Mouse (Mus musculus) MEL-GATA-1-ER (cell line): ENCODE results near the gene Il31ra.
A peak's percentile ranks its signal among the peaks of the same experiment; 100 is the strongest.

Source experiments
- DNase-seq: peaks from one replicate; pipeline ENCODE4 v3.0.0-alpha.2; 2012; ENCODE audit warnings: low read depth; ENCODE audit errors: extremely low read depth

Il31ra gene

DNA sequence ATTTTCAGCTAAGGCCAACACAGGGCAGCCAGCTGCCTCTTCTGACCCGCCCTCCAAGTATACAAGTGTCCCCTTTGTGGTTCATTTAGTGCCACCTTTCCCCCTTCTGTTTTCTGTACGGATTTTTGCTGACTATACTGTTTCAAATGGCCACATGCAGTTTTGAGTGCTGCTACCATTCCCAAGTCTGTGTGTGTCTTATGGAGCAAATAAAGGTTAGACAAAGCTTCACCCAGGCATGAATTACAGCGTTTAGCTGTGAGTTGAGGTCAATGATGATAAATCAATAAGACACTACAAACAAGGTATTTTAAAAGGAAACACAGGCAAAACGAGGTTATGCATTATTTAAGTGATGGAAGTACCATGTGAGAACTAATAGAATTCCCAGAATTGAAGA is 24.6 kb downstream of the Il31ra start:
- no peak for DNase-seq

DNA sequence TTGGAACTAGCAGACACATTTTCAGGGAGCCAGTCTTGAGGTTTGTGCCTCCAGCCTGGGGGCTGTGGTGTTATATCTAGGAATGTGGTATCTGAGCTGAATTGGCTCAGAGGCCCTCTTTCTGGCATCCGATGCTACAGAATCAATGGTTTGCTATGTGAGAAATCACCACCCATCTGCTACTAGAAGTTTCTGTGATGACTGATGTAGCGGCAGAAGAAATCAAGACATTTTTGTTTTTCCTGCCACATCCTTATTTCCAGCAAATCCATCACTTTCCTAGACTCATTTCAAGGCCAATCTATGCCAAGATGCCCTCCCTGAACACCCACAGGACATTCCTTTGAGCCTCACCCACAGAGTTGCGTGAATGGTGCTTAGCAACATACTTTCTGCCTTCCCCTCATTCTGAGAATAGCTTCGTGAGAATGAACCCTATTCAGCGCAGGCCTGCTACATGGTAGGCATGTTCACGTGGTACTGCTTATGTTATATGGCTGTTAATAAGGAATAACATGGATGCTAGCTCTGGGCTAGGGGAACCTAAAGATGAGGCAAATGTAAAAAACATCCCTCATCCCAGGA is 33.5 kb downstream of the Il31ra start:
- no peak for DNase-seq

DNA sequence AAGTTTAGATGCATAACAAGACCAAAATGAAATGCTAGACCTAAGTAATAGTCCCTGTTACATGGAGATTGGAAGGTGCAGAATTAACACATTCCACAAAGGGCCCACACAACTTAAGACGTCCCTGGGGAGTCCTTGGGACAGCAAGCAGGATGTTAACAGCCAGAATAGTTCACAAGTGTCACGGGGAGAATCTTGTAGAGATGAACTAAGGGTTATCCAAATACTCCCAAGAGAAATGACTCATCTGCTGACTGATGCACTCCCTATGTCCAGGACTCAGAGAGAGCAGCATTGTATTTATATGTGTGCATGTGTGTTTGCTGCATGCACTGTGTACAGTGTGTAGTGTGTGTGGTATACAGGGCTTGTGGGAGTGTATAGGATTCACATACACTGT is 37.7 kb downstream of the Il31ra start:
- no peak for DNase-seq

GRCm38 (mm10) chr13:112553304-112553703 is 40.9 kb downstream of the Il31ra start:
- no peak for DNase-seq

DNA sequence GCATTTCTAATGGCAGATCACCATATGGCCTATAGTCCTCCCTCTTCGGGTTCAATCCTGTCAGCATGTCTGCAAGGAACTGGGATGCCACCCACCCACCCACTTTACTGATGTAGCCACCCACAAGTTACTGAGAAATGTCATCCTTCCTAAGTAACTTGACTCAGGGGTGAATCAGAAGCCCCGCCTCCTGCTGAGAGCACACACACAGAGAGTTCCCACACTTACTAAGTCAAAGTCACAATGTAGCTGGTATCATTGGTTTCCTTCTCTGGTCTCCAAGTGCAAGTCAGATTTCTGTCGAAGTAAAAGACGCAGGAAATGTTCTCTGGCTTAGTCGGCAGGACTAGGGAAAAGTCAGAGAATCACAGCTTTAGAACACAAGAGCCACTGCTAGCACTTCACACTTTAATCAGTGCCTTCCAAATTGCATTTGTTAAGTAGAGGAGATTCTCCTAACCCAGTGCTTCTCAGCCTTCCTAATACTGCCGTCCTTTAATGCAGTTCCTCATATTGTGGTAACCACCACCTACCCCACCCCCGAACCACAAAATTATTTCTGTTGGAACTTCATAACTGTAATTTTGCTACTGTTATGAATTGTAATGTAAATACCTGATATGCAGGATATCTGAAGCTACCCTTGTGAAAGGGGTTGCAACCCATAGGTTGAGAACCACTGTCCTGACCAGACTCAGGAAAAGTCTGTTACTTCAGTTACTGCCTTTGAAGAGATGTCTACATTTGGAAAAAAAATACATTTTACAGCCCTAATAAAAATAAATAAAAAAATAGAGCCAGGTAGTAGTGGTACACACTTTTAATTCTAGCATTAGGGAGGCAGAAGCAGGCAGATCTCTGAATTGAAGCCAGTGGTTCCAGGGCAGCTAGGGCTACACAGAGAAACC is 42.3 kb downstream of the Il31ra start:
- DNase-seq: peak; percentile 24

GRCm38 (mm10) chr13:112541223-112541975 is 52.8 kb downstream of the Il31ra start:
- DNase-seq: no peak

GRCm38 (mm10) chr13:112540616-112541015 is 53.5 kb downstream of the Il31ra start:
- no peak for DNase-seq

GRCm38 (mm10) chr13:112537065-112537464 is 57.1 kb downstream of the Il31ra start:
- DNase-seq: no peak

DNA sequence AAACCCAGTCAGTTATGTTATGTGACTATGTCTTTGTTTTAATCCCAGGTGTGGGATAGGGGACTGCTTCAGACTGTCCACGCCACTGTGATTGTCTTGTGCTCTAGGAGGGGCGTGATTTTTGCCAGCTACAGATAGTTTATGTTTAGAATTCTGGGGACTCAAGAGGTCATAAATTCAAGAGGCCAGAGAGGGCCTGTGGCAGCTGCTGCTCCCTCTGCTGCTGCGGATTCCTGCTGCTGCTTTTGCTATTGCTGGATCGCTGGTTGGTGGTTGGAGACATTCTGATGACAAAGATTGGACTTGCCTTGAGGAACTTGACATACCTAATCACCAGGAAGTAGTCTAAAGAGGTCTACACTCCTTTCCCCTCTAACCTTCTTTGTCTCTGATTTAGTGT is 57.5 kb downstream of the Il31ra start:
- no peak for DNase-seq

GRCm38 (mm10) chr13:112533556-112533955 is 60.6 kb downstream of the Il31ra start:
- no peak for DNase-seq

DNA sequence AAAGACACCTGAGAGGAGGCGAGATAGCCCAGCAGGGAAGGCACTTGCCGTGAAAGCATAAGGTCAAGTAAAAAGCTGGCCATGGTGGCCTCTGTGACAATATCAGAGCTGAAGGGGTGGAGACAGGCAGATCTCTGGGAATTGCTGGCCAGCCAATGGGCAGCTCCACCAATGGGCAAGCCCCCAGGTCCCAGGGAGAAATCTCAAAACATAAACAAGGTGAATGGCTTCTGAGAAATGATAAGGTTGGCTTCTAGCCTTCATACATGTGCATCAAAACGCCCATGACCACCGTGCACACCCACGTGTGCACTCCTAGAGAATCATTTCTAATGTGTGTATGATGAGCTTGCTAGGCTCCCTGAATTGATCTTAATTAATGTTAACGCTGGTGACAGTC is 61.9 kb downstream of the Il31ra start:
- DNase-seq: no peak

GRCm38 (mm10) chr13:112529893-112530292 is 64.3 kb downstream of the Il31ra start:
- peak; percentile 30 for DNase-seq

GRCm38 (mm10) chr13:112527186-112527585 is 67.0 kb downstream of the Il31ra start:
- DNase-seq: no peak

GRCm38 (mm10) chr13:112523346-112523970 is 70.7 kb downstream of the Il31ra start:
- DNase-seq: no peak

- DNase-seq: no peak
These were observed 71.3 kb downstream of the Il31ra start for GRCm38 (mm10) chr13:112522896-112523295.

DNA sequence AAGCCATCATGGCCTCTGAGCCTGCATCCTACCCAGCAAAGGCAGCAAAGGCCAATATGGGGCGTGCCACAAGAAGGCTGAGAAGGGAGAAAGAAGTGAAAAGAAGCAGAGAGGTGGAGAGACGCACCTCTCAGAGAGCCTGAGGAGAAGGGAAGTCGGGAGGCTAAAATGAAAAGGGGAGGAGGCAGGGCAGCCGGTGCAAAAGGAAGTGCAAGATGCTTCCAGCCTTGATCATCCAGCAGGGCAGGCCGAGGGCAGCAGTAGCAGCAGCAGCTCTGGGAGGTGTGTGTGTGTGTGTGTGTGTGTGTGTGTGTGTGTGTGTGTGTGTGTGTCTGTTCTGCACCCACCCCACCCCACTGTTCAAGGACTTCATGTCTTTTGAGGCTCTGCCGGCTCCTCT is 71.9 kb downstream of the Il31ra start:
- no peak for DNase-seq

GRCm38 (mm10) chr13:112514546-112514945 is 79.6 kb downstream of the Il31ra start:
- DNase-seq: no peak

- DNase-seq: no peak
These were observed 81.3 kb downstream of the Il31ra start for GRCm38 (mm10) chr13:112512824-112513223.

GRCm38 (mm10) chr13:112511810-112512209 is 82.3 kb downstream of the Il31ra start:
- DNase-seq: no peak

DNA sequence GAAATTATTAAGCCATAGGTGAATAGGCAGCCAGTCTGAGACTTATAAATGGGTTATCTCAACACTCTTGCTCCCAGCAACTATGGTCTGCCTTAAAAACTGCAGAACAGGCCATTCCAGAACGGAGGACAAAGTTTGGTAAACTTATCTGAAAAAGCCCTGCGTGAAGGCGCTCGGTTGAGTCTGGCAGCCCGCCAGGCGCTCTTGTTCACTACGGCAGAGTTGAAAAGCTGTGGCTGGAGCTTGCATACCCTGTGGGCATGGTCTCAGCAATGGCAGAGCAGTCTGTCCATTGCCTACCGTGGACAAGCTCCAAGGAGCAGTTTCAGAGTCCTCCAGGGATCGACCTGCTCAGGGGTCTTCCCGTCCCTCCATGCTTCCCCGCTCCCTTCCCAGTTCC is 82.9 kb downstream of the Il31ra start:
- DNase-seq: no peak

DNA sequence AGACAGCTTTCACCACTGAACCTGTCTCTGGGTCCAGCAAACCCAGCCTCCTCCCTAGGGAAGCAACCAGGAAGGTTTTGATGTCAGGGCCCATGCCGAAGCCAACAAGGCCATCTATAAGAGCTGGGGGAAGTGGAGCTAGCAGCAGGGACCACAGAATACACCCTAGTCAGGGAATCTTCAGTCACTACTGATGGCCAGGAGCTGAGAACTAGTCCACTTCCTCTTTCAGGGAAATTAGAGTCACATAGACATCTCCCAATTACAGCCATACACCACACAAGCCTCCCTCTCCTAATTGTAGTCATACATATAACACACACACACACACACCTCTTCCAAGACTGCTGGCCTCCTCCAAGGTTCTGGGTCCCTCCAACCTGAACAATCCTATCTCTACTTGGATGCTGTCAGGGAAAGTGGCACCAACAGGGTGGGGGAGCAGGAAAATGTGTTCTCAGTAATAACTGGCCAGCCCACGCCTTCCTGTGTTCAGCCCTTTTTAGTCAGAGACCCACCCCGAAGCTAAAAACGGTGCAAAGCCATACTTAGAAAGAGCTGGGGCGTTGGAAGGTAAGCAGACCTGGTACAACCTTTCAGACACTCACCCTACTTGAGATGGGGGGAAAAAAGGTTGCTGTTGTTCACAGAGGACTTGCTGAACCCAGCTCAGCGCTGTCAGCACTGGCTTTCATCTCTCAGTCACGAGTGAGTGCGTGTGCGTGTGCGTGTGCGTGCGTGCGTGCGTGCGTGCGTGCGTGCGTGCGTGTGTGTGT is 83.5 kb downstream of the Il31ra start:
- DNase-seq: peak; percentile 20
